Mouse (Mus musculus) neural tube, postnatal 0 days (tissue): ENCODE measurements around the gene Srl. TPM values are rescaled to one million over a fixed set of nuclear protein-coding genes. Genes with fewer than 3 reads are reported as not detected.

Experiments used
- polyA plus RNA-seq: library from polyadenylated mRNA; unstranded; fragments of >200 nt; fragmentation: Nextera tagmentation; extraction: Ambion mirVana; gene quantifications from 2 replicates; pipeline ENCODE4 v1.2.1, GENCODE M21; 2015

Srl gene
- polyA plus RNA-seq, result 10.5 and 10.7 TPM in 2 replicates

DNA sequence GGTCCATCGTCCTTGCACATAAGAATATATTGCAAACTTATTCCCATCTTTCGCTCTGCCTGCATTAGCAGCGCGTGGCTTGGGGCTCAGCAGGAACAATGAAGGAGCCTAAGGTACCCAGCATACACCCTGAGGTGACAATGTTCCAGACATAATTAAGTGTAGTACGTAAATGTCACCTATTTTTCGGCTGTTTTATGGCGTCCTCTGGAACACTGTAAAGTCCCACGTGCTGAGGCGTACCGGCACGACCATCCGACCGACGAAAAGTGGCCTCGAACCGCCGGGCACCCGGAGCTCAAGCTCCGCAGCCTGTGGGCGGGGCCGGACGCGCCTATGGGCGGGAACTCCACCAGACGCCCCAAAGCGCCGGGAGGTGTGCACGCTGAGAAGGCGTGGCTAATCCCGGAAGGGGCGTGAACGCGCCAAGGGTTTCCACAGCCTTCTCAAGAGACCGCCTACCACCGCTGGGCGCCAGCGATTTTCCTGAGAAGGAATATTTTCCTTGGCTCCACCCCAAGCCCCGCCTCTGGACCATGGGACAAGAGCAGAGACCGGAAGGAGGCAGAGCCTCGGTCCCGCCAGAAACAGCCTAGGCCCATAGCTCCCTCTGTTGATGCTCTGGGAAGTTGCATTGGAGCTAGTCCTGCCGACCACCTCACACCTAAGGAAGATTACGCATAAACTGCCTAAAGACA is at the start of gene Srl:
Gene Srl, minus strand, starts transcription at position 316 of the 698 bp plus-strand sequence.

GRCm38 (mm10) chr16:4559715-4560144 is 18.1 kb upstream of the Srl start, which contains the start of gene Tfap4:
Gene Tfap4, minus strand, starts transcription at chr16:4559854.

Other genes starting within 250 kb of the Srl start
- 5.4 and 6.2 TPM in 2 replicates for gene Adcy9, start 121.3 kb downstream of the Srl start, polyA plus RNA-seq
- gene Tfap4, start 18.0 kb upstream of the Srl start, polyA plus RNA-seq, result 5.7 and 6.2 TPM in 2 replicates
- gene Glis2, start 52.9 kb upstream of the Srl start, polyA plus RNA-seq, result 14.4 and 23.1 TPM in 2 replicates
- 164 and 170 TPM in 2 replicates for gene Pam16, start 83.2 kb upstream of the Srl start, polyA plus RNA-seq
- gene Vasn, start 98.1 kb upstream of the Srl start, polyA plus RNA-seq, result 6.2 and 6.6 TPM in 2 replicates
- 66.7 and 68.1 TPM in 2 replicates for gene Dnaja3, start 98.2 kb upstream of the Srl start, polyA plus RNA-seq
- gene Coro7, start 138.0 kb upstream of the Srl start, polyA plus RNA-seq, result 26.9 and 29.1 TPM in 2 replicates
- 31.2 and 33.7 TPM in 2 replicates for gene Nmral1, start 177.5 kb upstream of the Srl start, polyA plus RNA-seq
- 111 and 120 TPM in 2 replicates for gene Hmox2, start 184.5 kb upstream of the Srl start, polyA plus RNA-seq
- gene Cdip1, start 248.5 kb upstream of the Srl start, polyA plus RNA-seq, result 144 and 152 TPM in 2 replicates